Mouse (Mus musculus): ENCODE measurements at regions not wholly inside any gene's neighbourhood (a gene's known extent, or its start where the extent isn't known, plus 50 kb on each side); places are given as distances from the start of the nearest gene placed in this dataset.
A peak's percentile ranks its signal among the peaks of the same experiment; 100 is the strongest.

DNA sequence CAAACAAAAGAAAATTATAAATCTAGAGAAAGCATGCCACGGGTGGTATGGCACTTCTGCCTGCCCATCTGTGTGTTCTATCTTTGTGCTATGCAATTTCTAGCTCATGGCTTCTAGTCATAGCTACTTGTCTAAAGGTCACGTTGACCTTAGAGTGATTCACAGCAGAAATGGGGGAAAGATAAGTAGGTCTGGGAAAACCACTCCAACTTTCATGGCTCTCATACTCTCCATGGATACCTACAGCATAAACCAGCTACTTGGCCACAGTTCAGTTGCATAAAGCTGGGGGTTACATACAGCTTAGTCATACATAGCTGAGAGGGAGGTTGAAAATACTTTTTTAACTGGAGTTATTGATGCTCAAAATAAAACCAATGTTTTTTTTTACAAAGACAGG lies 100.6 kb upstream of the Trpc6 start:
- DNase-seq (ENCODE audit: low spot score) (no peak), ATAC-seq (ENCODE audit: insufficient read depth, low FRiP score, low TSS enrichment) (no peak)
- Histone ChIP-seq H3K9ac (ENCODE audit: low read length) (no peak overlapping the region), H3K4me2 (ENCODE audit: low read depth) (no peak overlapping the region), H3K27ac (ENCODE audit: low read depth, low read length) (no peak overlapping the region), H3K4me3 (ENCODE audit: low read depth, low read length) (no peak overlapping the region), H3K4me1 (ENCODE audit: control insufficient read depth, insufficient read depth, low read length) (no peaks in the 10 kb centered on the region), H3K27me3 (ENCODE audit: control insufficient read depth, insufficient read depth, low read length) (no peaks in the 10 kb centered on the region), H3K36me3 (ENCODE audit: control insufficient read depth, insufficient read depth, low read length) (no peaks in the 10 kb centered on the region), H3K9me3 (ENCODE audit: control insufficient read depth, low read length) (no peaks in the 10 kb centered on the region)
- WGBS, result 81% methylated on average over 2 of the region's 2 CpGs

DNA sequence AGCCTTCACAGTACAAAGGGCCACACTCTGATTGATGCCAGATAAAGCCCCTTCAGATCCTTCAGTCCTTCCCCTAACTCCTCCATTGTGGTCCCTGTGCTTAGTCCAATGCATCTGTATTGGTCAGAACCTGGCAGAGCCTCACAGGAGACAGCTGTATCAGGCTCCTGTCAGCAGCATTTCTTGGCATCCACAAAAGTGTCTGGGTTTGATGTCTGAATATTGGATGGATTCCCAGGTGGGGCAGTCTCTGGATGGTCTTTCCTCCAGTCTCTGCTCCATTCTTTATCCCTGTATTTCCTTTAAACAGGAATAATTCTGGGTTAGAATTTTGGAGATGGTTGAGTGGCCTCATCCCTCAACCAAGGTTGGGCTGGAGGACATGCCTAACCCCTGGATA lies 92.5 kb upstream of the Trpc6 start:
- ATAC-seq (ENCODE audit: insufficient read depth, low FRiP score, low TSS enrichment), result no peak
- no peaks in the 10 kb centered on the region for H3K36me3 ChIP-seq (ENCODE audit: control insufficient read depth, insufficient read depth, low read length)
- no peak overlapping the region for H3K27ac ChIP-seq (ENCODE audit: low read depth, low read length)
- H3K27me3 ChIP-seq (ENCODE audit: control insufficient read depth, insufficient read depth, low read length), result no peaks in the 10 kb centered on the region
- H3K9ac ChIP-seq (ENCODE audit: low read length), result no peak overlapping the region
- H3K9me3 ChIP-seq (ENCODE audit: control insufficient read depth, low read length), result no peaks in the 10 kb centered on the region
- no peak overlapping the region for H3K4me3 ChIP-seq (ENCODE audit: low read depth, low read length)
- H3K4me1 ChIP-seq (ENCODE audit: control insufficient read depth, insufficient read depth, low read length), result no peaks in the 10 kb centered on the region
- no peak for DNase-seq (ENCODE audit: low spot score)
- no peak overlapping the region for H3K4me2 ChIP-seq (ENCODE audit: low read depth)

DNA sequence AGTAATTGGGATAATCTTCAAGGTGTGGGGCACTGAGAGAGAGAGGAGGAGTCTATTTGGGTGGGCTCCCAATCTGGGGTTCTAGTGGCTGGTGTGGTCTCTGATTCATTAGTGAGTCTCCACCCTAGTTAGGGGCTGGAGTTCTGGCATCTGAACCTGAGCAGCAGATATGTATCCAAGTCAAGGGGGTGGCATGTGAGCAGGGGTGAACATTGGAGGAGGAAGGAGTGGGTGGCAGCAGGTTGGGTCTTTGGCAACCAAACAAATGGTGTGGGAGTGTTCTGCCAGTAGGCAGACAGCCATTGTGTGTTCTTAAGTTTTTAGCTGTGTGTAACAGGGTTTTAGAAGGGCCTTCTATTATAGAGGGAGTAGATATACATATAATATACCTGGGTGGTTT lies 90.4 kb upstream of the Trpc6 start:
- no peak overlapping the region for H3K27ac ChIP-seq (ENCODE audit: low read depth, low read length)
- no peak overlapping the region for H3K9ac ChIP-seq (ENCODE audit: low read length)
- ATAC-seq (ENCODE audit: insufficient read depth, low FRiP score, low TSS enrichment) (no peak), DNase-seq (ENCODE audit: low spot score) (no peak)
- no peak overlapping the region for H3K4me2 ChIP-seq (ENCODE audit: low read depth)
- no peaks in the 10 kb centered on the region for H3K27me3 ChIP-seq (ENCODE audit: control insufficient read depth, insufficient read depth, low read length)
- no peaks in the 10 kb centered on the region for H3K9me3 ChIP-seq (ENCODE audit: control insufficient read depth, low read length)
- no peak overlapping the region for H3K4me3 ChIP-seq (ENCODE audit: low read depth, low read length)
- H3K4me1 ChIP-seq (ENCODE audit: control insufficient read depth, insufficient read depth, low read length), result no peaks in the 10 kb centered on the region
- H3K36me3 ChIP-seq (ENCODE audit: control insufficient read depth, insufficient read depth, low read length), result no peaks in the 10 kb centered on the region

DNA sequence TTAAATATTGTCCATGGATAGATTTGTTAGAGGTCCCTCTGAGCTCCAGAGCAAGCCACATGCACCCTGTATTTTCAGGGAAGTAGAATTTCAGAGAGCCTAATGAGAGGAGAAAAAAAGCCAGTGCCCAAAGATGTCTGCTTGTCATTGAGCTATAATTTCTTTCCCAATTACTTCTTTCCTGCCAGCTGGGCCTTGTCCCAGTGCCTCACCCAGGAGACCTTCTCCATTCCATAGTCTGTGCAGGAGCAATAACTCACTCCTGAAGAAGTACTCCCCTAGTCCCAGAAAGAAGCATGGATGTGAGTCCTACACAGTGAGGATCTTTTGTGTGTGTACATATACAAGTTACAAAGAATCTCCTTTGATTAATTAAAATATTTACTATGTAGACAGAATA lies 89.4 kb upstream of the Trpc6 start:
- H3K36me3 ChIP-seq (ENCODE audit: control insufficient read depth, insufficient read depth, low read length), result no peaks in the 10 kb centered on the region
- H3K4me1 ChIP-seq (ENCODE audit: control insufficient read depth, insufficient read depth, low read length), result no peaks in the 10 kb centered on the region
- ATAC-seq (ENCODE audit: insufficient read depth, low FRiP score, low TSS enrichment) (0 out of 2 replicates have a peak, but pooled peaks have one; percentile 48), DNase-seq (ENCODE audit: low spot score) (no peak)
- H3K27ac ChIP-seq (ENCODE audit: low read depth, low read length), result no peak overlapping the region
- H3K27me3 ChIP-seq (ENCODE audit: control insufficient read depth, insufficient read depth, low read length), result no peaks in the 10 kb centered on the region
- H3K9ac ChIP-seq (ENCODE audit: low read length), result no peak overlapping the region
- H3K9me3 ChIP-seq (ENCODE audit: control insufficient read depth, low read length), result no peaks in the 10 kb centered on the region
- H3K4me2 ChIP-seq (ENCODE audit: low read depth), result no peak overlapping the region
- no peak overlapping the region for H3K4me3 ChIP-seq (ENCODE audit: low read depth, low read length)

DNA sequence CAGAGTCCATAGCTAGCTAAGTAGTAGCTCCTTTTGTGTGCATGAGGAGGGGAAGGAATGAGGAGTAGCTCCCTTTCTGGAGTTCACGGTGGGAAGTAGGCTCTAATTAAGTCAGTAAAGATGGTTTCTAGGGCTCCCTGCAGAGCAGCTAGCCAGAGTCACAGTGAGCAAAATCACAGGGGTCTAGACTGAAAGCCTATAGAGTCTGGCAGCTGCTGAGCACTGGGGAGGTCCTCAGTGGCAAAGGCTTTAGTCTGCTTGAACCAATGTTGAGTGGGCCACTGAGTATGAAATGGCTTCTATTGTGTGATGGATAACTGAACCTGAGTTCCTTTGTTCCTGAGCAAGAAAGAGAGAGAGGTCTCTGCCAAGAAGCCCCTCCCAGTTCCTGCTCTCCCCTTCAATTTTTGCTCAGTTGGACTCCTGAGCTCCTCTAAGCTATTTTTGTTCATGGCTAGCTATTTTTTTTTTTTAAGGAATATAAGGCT lies 84.8 kb upstream of the Trpc6 start:
- Histone ChIP-seq H3K9ac (ENCODE audit: low read length) (no peak overlapping the region), H3K4me2 (ENCODE audit: low read depth) (no peak overlapping the region), H3K9me3 (ENCODE audit: control insufficient read depth, low read length) (no peaks in the 10 kb centered on the region), H3K4me3 (ENCODE audit: low read depth, low read length) (no peak overlapping the region), H3K36me3 (ENCODE audit: control insufficient read depth, insufficient read depth, low read length) (no peaks in the 10 kb centered on the region), H3K4me1 (ENCODE audit: control insufficient read depth, insufficient read depth, low read length) (no peaks in the 10 kb centered on the region), H3K27ac (ENCODE audit: low read depth, low read length) (no peak overlapping the region), H3K27me3 (ENCODE audit: control insufficient read depth, insufficient read depth, low read length) (no peaks in the 10 kb centered on the region)
- 19% methylated on average over 1 of the region's 1 CpGs for WGBS
- DNase-seq (ENCODE audit: low spot score), result no peak
- no peak for ATAC-seq (ENCODE audit: insufficient read depth, low FRiP score, low TSS enrichment)

DNA sequence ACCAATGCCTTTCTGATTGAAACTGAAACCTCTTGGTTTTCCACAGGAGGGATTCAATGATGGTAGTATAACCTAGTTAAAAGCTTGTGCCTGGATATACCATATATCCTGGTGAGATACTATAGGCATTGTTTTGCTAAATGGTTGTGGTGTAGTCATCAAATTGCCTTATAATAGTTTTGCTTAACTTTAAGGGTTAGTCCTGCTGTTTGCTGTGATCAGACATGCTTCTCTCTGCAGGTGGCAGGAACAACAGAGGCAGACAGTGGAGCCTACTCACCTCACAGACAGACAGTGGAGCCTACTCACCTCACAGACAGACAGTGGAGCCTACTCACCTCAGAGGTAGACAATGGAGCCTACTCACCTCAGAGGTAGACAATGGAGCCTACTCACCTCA lies 82.2 kb upstream of the Trpc6 start:
- Histone ChIP-seq H3K4me2 (ENCODE audit: low read depth) (no peak overlapping the region), H3K4me3 (ENCODE audit: low read depth, low read length) (no peak overlapping the region), H3K9me3 (ENCODE audit: control insufficient read depth, low read length) (no peaks in the 10 kb centered on the region), H3K27ac (ENCODE audit: low read depth, low read length) (no peak overlapping the region), H3K27me3 (ENCODE audit: control insufficient read depth, insufficient read depth, low read length) (no peaks in the 10 kb centered on the region), H3K36me3 (ENCODE audit: control insufficient read depth, insufficient read depth, low read length) (no peaks in the 10 kb centered on the region), H3K9ac (ENCODE audit: low read length) (no peak overlapping the region), H3K4me1 (ENCODE audit: control insufficient read depth, insufficient read depth, low read length) (no peaks in the 10 kb centered on the region)
- DNase-seq (ENCODE audit: low spot score) (no peak), ATAC-seq (ENCODE audit: insufficient read depth, low FRiP score, low TSS enrichment) (no peak)

DNA sequence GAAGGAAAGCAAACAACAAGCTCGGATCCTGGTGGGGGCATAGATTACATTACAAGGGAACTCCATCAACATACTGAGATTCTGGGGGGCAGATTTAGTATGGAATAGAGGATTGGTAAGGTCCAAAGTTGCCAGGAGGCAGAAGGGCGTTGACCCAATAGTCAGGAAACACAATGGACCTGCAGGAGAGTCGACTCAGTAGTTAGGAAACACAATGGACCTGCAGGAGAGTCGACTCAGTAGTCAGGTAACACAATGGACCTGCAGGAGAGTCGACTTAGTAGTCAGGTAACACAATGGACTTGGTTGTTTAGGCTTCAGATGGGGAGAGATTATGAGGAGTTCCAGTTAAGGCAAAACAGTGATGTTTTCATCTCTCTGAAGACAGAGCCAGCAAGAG lies 81.1 kb upstream of the Trpc6 start:
- H3K4me1 ChIP-seq (ENCODE audit: control insufficient read depth, insufficient read depth, low read length), result no peaks in the 10 kb centered on the region
- no peaks in the 10 kb centered on the region for H3K36me3 ChIP-seq (ENCODE audit: control insufficient read depth, insufficient read depth, low read length)
- H3K4me2 ChIP-seq (ENCODE audit: low read depth), result no peak overlapping the region
- ATAC-seq (ENCODE audit: insufficient read depth, low FRiP score, low TSS enrichment), result no peak
- no peak overlapping the region for H3K27ac ChIP-seq (ENCODE audit: low read depth, low read length)
- WGBS, result 63% methylated on average over 5 of the region's 5 CpGs
- no peaks in the 10 kb centered on the region for H3K27me3 ChIP-seq (ENCODE audit: control insufficient read depth, insufficient read depth, low read length)
- DNase-seq (ENCODE audit: low spot score), result no peak
- H3K9ac ChIP-seq (ENCODE audit: low read length), result no peak overlapping the region
- no peak overlapping the region for H3K4me3 ChIP-seq (ENCODE audit: low read depth, low read length)
- H3K9me3 ChIP-seq (ENCODE audit: control insufficient read depth, low read length), result no peaks in the 10 kb centered on the region

DNA sequence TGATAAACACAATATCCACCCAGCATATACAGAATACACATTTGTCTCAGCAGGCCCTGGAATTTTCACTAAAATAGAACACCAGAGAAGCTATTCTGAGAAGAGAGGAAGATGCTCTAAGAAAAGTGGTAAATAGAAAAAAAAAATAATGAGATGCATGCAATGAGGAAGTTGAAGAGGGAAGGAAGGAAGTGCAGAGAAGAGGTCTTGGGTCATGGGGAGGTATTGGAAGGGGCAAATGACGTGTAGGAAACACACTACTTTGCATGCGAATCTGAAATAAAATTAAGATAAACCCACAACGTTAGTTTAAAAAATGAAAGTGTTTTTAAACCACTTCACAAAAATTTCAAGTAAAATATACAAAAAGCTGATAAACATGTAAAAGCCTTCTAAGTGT lies 57.4 kb upstream of the Trpc6 start:
- DNase-seq (ENCODE audit: low spot score), result no peak
- Histone ChIP-seq H3K27ac (ENCODE audit: low read depth, low read length) (no peak overlapping the region), H3K9ac (ENCODE audit: low read length) (no peak overlapping the region), H3K4me3 (ENCODE audit: low read depth, low read length) (no peak overlapping the region), H3K4me2 (ENCODE audit: low read depth) (no peak overlapping the region), H3K27me3 (ENCODE audit: control insufficient read depth, insufficient read depth, low read length) (no peaks in the 10 kb centered on the region), H3K36me3 (ENCODE audit: control insufficient read depth, insufficient read depth, low read length) (no peaks in the 10 kb centered on the region), H3K9me3 (ENCODE audit: control insufficient read depth, low read length) (no peaks in the 10 kb centered on the region), H3K4me1 (ENCODE audit: control insufficient read depth, insufficient read depth, low read length) (no peaks in the 10 kb centered on the region)
- ATAC-seq (ENCODE audit: insufficient read depth, low FRiP score, low TSS enrichment), result no peak
- 91% methylated on average over 3 of the region's 3 CpGs for whole genome bisulfite sequencing

DNA sequence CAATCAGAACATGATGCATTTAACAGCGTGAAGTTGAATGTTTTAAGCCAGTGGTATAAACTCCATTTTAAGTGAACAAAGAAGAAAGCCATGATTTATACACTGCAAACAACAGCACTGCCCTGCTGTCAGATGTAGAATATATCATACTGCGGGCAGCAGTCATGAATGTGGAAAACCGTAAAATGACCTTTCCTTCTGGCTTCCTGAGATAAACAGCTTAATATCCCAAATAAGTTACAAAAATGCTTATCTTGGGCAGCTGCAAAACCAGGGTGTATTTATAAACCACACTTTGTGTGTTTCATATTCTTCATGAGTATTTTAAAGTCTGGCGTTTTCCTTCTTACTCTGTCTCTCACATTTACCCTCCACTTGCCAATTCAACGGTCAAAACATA lies 56.1 kb upstream of the Trpc6 start:
- no peaks in the 10 kb centered on the region for H3K4me1 ChIP-seq (ENCODE audit: control insufficient read depth, insufficient read depth, low read length)
- H3K27me3 ChIP-seq (ENCODE audit: control insufficient read depth, insufficient read depth, low read length), result no peaks in the 10 kb centered on the region
- H3K4me2 ChIP-seq (ENCODE audit: low read depth), result no peak overlapping the region
- H3K27ac ChIP-seq (ENCODE audit: low read depth, low read length), result no peak overlapping the region
- no peak overlapping the region for H3K9ac ChIP-seq (ENCODE audit: low read length)
- no peaks in the 10 kb centered on the region for H3K9me3 ChIP-seq (ENCODE audit: control insufficient read depth, low read length)
- ATAC-seq (ENCODE audit: insufficient read depth, low FRiP score, low TSS enrichment), result peak; percentile 51; the same call in 1 of the 2 replicates
- H3K4me3 ChIP-seq (ENCODE audit: low read depth, low read length), result no peak overlapping the region
- DNase-seq (ENCODE audit: low spot score), result no peak
- no peaks in the 10 kb centered on the region for H3K36me3 ChIP-seq (ENCODE audit: control insufficient read depth, insufficient read depth, low read length)
- 77% methylated on average over 5 of the region's 5 CpGs for WGBS
